Mouse (Mus musculus) layer of hippocampus, postnatal 36 days (tissue): ENCODE measurements around the gene Milr1. TPM values are rescaled to one million over a fixed set of nuclear protein-coding genes. Genes with fewer than 3 reads are reported as not detected.
A peak's percentile ranks its signal among the peaks of the same experiment; 100 is the strongest.
"Not testable (repeated sequence)": the region's sequence is repeated elsewhere in the genome, so short reads cannot be mapped to it uniquely, and the experiment has no call there.

Experiments
- DNase-seq, 2 experiments: peaks; one replicate each; pipeline ENCODE4 v3.0.0; 2022
- total RNA-seq, 2 experiments: library from RNA; stranded (reverse); gene quantifications; 2 replicates each; pipeline ENCODE4 v1.2.3; 2021

Milr1 gene
- total RNA-seq, 2 experiments from 2014 or later, result not detected

GRCm38 (mm10) chr11:106730714-106731113 lies 20.3 kb upstream of the Milr1 start:
- DNase-seq, result no peak

DNA sequence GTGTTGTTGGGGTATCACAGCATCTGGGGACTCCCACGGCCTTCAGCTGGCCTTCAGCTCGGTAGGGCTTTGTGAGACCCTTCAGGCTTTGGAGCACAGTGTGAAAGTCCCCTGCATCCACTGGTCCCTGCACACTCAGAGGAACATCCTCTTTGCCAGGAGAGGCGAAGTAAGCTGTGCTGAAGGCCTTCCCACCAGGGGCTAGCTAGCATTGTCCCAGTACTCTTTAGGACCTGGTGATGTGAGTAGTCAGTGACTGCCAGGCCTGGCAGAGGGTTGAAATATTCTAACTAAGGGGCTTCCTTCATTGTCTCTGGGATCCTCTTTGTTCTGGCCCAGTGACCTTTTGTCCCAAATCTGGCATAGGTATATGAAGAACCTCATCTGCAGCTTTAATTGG lies 14.4 kb upstream of the Milr1 start:
- no peak for DNase-seq

- peak; percentile 44 to 47 for DNase-seq
These were observed 13.8 kb upstream of the Milr1 start for GRCm38 (mm10) chr11:106737178-106737621.

DNA sequence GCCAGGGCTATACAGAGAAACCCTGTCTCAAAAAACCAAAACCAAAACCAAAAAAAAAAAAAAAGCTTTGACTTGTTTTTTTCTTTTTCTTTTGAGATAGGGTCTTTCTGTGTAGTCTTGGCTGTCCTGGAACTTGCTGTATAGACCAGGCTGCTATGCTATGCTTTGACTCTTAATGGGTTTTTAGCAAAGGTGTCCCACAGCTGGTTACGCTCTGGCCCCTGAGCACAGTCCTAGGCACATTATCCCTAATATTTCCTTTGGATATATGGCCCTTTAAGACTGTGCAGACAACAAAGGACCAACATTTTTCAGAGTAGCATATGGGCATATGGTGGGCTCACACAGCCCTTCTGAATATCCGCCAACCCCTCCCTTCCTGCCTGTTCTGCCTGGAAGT lies 11.9 kb upstream of the Milr1 start:
- DNase-seq, result no peak

GRCm38 (mm10) chr11:106740724-106741123 lies 10.3 kb upstream of the Milr1 start:
- not testable (repeated sequence) for DNase-seq

DNA sequence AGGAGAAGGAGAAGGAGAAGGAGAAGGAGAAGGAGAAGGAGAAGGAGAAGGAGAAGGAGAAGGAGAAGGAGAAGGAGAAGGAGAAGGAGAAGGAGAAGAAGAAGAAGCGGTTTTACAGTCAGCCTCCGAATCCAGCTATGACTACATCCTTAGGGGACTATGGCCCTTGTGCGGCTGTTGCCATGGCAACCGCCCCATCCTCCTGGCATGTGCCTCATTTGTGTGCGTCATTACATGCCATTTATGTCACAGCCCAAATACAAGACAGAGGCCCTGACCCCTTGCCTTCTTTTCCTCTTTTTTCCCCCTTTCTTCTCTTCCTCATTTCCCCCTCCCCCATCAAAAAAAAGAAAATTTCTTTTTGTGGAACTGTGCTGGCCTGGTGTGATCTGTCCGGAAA lies 9.8 kb upstream of the Milr1 start:
- no peak for DNase-seq

GRCm38 (mm10) chr11:106741826-106742225 lies 9.2 kb upstream of the Milr1 start:
- DNase-seq, result no peak

GRCm38 (mm10) chr11:106742388-106742841 lies 8.6 kb upstream of the Milr1 start:
- no peak for DNase-seq

DNA sequence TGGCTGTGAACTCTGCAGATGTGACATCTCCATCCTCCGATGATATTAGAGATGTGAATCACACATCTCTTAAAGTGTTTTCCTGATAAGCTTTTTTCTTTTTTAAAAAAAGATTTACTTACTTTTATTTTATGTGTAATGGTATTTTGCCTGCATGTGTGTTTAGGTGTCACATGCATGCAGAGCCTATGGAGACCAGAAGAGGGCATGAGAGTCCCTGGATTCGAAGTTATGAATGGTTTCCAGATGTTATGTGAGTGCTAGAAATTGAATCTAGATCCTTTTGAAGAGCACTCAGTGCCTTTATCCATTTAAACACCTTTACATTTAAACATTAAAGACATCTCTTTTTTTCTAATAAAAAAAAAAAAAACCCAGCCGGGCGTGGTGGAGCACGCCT lies 6.1 kb upstream of the Milr1 start:
- no peak for DNase-seq

GRCm38 (mm10) chr11:106749557-106750120 lies 1.4 kb upstream of the Milr1 start:
- DNase-seq, result not testable (repeated sequence)

- DNase-seq, result no peak
These were observed 790 bp upstream of the Milr1 start, which contains the start of gene Pecam1 for GRCm38 (mm10) chr11:106750121-106750751. Gene Pecam1 (minus strand): TSS chr11:106750628.

GRCm38 (mm10) chr11:106752103-106752502 lies 1.1 kb downstream of the Milr1 start:
- DNase-seq, result no peak

DNA sequence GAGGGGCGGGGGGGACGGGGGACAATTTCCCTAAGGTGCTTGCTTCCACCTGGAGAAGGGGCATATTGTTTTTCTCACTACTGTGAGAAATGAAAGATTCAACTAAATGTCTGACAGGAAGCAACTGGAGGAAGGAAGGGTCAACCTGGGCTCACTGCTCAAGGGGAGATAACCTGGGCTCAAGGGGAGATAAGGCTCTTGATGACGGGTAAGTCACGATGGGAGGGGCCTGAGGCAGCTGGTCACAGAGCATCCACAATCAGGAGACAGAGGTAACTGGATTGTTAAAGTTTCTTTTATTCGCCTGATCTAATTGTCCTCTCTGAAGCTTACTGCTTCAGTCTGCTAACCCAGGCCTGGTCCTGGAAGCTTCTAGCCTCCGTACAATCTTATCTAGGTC lies 2.3 kb downstream of the Milr1 start:
- DNase-seq, result no peak

DNA sequence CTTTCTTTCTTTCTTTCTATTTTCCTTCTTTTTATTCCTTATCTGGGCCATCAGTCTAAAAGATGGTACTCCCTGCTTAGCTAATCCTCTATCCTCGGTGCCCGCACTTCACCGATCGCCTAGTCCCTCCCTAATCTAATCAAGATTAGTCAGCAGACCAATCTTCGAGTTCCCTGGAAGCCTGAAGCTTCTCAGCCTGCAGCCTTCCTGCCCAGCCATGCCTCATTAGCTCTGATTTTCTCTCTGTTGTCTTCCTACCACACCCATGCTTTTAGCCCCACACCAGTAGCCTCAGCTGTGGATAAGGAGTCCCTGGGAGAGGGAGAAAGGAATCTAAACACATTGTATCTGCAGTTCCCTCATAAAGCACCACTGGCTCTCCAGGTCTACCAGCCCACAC lies 4.6 kb downstream of the Milr1 start:
- DNase-seq, result no peak

- no peak for DNase-seq
These were observed 8.0 kb downstream of the Milr1 start for GRCm38 (mm10) chr11:106759028-106759427.

DNA sequence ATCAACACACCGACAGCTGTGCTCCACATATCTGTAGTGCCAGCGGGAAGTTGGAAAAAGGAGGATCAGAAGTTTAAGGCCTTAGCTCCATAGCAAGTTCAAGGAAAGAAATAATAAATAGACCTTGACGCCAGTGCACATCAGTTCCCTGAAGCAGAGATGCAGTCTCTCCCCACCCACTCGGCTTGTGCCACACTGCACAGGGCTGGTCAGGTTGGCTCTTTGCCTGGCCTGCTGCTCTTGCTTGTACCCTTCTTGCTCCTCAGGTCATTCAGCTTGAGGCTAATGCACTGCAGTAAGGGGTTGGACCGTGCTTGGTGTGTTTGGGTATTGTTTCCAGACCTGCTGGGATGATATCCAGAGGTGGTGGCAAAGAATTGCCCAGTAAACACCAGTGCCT lies 9.5 kb downstream of the Milr1 start:
- no peak for DNase-seq

DNA sequence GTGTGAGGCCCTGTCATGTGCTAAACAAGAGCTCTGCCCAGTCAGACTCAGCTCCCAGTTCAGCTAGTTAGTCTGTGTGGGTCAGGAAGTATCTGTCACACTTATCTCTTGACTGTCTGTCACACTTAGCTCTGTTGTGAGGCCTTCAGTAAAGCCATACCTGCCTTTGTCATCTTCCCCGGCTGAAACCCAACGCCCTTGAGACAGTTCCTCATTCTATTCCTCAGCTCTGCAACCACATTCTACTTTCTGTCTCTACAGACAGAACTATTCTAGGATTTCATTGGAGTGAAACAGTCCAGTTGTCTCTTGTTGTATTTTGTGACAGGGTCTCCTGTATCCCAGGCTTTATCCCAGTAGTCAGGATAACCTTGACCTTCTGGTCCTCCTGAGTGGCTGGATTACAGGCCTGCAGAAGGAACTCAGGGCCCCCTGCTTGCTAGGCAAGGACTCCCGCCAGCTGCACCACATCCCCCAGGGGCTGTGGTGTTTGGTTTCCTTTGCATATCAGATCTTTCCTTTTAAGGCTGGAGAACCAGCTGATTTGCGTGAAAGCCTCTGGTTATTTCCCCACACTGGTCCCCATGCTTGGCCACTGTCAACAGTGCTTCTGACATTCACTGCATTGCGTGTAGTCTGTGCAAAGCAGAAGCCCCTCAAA lies 11.2 kb downstream of the Milr1 start:
- DNase-seq, result no peak

- DNase-seq, result no peak
These were observed 11.8 kb downstream of the Milr1 start for GRCm38 (mm10) chr11:106762800-106763185.

- no peak for DNase-seq
These were observed 15.7 kb downstream of the Milr1 start for GRCm38 (mm10) chr11:106766611-106767162.

DNA sequence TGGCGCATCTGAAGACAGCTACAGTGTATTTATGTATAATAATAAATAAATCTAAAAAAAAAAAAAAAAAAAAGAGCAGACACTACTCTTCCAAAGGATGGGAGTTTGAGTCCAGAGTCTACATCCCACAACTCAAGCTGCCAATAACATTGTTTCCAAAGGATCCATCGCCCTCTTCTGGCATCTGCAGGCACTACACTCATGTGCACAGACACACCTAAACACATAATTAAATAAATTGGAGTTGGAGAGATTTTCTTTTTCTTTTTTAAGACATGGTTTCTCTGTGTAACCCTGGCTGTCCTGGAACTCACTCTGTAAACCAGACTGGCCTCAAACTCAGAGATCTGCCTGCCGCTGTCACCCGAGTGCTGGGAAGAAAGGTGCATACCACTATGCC lies 16.5 kb downstream of the Milr1 start:
- DNase-seq, result no peak

DNA sequence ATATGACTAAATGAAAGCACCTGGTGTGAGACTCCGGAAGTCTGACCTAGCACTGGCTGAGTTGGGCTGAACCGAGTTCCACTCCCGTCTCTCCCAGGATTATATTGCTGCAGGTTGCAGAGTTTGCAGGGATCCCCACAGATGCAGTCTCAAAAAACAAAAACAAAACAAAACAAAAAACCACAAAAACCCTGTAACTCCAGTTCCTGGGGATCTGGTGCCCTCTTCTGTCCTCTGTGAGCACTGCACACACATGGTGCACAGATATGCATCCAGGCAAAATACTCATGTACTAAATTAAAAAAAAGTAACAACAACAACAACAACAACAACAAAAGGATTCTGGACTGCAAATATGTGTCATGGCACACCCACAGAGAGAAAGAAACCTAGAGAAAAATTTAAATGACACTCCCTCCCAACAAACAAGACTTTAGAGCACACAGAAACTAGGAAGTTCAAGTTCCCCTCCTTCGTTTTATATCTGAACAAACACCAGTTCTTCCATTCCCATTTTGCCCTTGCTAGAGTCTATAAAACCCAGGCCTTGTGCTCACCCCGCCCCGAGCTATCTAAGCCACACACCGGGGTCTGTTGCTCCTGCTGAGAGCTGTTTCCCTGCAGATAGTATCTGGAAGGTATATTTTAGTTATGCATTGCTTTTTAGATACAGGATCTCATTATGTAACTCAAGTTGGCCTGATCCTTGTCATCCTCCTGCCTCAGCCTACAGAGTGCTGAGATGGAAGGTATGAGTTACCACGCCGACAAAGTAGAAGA lies 19.4 kb downstream of the Milr1 start:
- no peak for DNase-seq

- DNase-seq, result no peak
These were observed 22.0 kb downstream of the Milr1 start for GRCm38 (mm10) chr11:106773061-106773460.

GRCm38 (mm10) chr11:106776960-106777359 lies 25.9 kb downstream of the Milr1 start:
- DNase-seq, result no peak
